Mouse (Mus musculus): ENCODE measurements around the gene Hs2st1.

- no peak for TF ChIP-seq CTCF (IDR thresholded peaks at IDR 0.05; ENCODE audit: low read depth)
- TF ChIP-seq EP300 (IDR thresholded peaks at IDR 0.05; ENCODE audit: low read depth), result peak; percentile 64
Measured at GRCm38 (mm10) chr3:144447917-144448316, 122.1 kb downstream of the Hs2st1 start.
